Mouse (Mus musculus) gastrocnemius, postnatal 36 days (tissue): ENCODE data around the gene Matk. TPM values are rescaled to one million over a fixed set of nuclear protein-coding genes. Genes with fewer than 3 reads are reported as not detected.
"Not testable (repeated sequence)": the region's sequence is repeated elsewhere in the genome, so short reads cannot be mapped to it uniquely, and the experiment has no call there.

Source experiments
- DNase-seq, 2 experiments: peaks; one replicate each; pipeline ENCODE4 v3.0.0; 2022
- intact Hi-C: fragments of 180-260 bp; cut with DNase I; formaldehyde crosslinking; loops from one replicate; pipeline ENCODE4 v1.15.1; 2025
- long read RNA-seq, 2 experiments: library from polyadenylated mRNA; stranded (forward); transcript quantifications; one replicate each; pipeline ENCODE4 v2.0.0; 2021
- total RNA-seq, 2 experiments: library from RNA; stranded (reverse); gene quantifications; 2 replicates each; pipeline ENCODE4 v1.2.3; 2021

Matk gene
- total RNA-seq = under 1 TPM in 1 of 2 experiments, not detected in 1; 0.22 TPM
- long read RNA-seq, experiment 1 = 0 reads
- long read RNA-seq, experiment 2, partial matches to known transcripts = 0 of 2 reads
- long read RNA-seq, experiment 2, other reads (novel, unspliced or antisense) = 2 of 2 reads

- intact Hi-C loops = no loop called here
- no peak for DNase-seq
Observed at GRCm38 (mm10) chr10:81252424-81253419, at the start of gene Matk. Matk (plus strand) TSS chr10:81252935.

DNA sequence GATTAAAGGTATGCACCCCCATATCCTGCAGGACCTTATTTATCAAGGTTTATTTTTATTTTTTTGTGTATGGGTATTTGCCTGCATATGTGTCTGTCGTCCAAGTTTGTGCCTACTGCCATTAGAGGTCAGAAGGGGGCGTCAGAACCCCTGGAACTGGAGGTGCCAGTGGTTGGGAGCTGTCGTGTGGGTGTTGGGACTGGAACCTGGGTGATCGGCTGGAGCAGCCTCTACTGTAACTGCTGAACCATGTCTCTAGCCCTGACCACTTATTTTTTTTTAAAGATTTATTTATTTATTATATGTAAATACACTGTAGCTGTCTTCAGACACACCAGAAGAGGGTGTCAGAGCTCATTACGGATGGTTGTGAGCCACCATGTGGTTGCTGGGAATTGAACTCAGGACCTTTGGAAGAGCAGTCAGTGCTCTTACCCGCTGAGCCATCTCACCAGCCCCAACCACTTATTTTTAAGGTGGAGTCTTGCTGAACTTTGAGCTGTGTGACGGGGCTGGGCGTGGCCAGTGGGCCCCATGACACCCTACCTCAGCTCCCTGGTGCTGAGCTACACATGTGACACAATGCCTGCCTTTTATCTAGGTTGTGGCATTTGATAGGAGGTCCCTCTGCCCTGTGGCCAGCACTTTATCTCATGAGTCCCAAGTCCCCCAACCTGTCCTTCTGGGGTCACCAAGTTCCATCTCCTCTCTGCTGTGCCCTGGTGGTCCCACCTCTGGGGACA, 49.6 kb upstream of the Matk start:
- intact Hi-C loops = no loop called here
- DNase-seq = peak in 1 of 2 experiments; percentile 17

- DNase-seq = no peak
Observed at GRCm38 (mm10) chr10:81204137-81204536, 48.6 kb upstream of the Matk start.

DNA sequence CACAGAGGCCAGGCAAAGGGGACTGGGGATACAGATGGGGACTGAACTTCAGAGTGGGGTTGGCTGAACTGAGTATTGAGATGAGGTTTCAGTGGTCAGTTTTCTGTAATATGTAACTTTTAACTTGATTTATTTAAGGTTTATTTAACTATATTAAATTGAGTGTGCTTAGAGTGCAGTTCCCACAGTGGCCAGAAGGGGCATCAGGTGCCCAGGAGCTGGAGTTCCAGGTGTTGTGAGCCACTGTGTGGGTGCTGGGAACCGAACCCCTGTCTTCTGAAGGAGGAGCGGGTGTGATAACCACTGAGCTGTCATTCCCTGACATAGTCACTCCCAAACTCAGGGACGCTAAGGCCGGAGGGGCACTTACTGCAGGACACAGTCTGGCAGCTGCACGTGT, 42.6 kb upstream of the Matk start:
- intact Hi-C loops = no loop called here
- DNase-seq = no peak

More at GRCm38 (mm10) chr10:81204137-81204536, 48.6 kb upstream of the Matk start:
- intact Hi-C loops = no loop called here

GRCm38 (mm10) chr10:81216260-81216659, 36.5 kb upstream of the Matk start:
- intact Hi-C loops = loop anchor here (2.0 kb wide), 1 partner anchor 17 kb away; no protein-coding TSS in a partner anchor
- no peak for DNase-seq

DNA sequence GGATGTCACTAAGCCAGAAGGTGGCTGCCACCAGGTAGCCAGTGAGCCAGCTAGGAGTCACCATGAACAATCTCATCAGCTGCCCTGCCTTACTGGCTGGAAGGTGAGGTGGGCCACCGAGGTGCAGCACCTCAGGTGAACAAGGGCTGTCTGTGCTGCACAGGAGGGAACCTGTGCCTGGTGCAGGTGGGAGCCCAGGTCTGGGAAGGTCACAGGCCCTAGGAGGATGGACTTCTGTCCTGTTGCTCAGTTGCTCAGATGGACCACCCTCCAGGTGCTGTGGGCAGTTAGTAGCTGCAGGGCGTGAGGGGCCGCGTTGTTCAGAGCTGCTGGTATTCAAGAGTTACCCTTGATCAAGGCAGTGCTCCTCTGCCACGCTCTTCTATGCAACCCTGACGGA, 35.9 kb upstream of the Matk start:
- intact Hi-C loops = loop anchor here (2.0 kb wide), 1 partner anchor 18 kb away; no protein-coding TSS in a partner anchor
- DNase-seq = no peak

DNA sequence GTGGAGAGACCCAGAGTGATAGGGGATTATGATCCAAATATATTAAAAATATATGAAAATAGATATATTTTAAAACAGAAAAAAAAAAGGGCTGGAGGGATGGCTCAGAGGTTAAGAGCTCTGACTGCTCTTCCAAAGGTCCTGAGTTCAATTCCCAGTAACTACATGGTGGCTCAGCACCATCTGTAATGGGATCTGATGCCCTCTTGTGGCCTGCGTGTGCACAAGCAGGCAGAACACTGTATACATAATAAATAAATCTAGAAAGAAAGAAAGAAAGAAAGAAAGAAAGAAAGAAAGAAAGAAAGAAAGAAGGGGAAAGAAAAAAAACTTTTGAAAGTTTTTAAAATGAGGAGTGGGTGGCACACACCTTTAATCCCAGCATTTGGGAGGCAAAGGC, 35.5 kb upstream of the Matk start:
- DNase-seq = not testable (repeated sequence)
- intact Hi-C loops = loop anchor here (2.0 kb wide), 1 partner anchor 18 kb away; no protein-coding TSS in a partner anchor

GRCm38 (mm10) chr10:81217964-81218363, 34.8 kb upstream of the Matk start:
- peak in 1 of 2 experiments; percentile 55 for DNase-seq
- intact Hi-C loops = loop anchor here (2.0 kb wide), 1 partner anchor 19 kb away; no protein-coding TSS in a partner anchor

DNA sequence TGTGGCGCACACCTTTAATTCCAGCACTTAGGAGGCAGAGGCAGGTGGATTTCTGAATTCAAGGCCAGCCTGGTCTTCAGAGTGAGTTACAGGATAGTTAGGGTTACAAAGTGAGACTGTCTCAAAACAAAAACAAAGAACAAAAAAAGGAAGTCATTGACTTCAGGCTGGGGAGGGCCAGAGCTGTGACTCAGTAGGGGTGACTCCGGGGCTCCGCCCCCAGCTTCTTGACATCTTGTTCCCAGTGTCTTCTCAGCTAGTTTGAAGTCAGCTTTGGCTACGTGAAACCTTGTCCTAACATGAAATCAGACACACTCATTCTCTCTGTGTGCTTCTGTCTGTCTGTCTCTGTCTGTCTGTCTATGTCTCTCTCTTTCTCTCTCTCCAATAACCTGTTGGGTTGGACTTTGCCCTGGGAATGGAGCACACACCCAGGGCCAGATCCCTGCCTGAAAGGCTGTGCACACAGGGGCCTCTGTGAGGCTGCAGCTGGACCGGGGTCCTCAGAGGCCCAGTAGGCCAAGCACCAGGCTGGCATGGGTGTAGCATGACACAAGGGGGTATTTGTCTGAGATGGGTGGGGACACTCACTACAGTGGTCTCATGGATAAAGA, 31.2 kb upstream of the Matk start:
- no peak for DNase-seq
- intact Hi-C loops = no loop called here

DNA sequence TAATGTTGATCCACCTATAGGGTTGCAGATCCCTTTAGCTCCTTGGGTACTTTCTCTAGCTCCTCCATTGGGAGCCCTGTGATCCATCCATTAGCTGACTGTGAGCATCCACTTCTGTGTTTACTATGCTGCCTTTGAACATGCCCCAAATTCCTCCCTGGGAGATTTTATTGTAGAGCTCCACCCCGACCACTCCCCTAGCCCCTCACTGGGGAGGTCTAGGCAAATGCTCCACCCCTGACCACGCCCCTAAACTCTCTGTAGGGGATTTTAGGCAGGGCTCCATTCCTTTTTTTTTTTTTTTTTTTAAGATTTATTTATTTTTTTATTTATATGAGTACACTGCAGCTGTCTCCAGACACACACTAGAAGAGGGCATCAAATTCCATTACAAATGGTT, 29.0 kb upstream of the Matk start:
- DNase-seq, intact Hi-C loops: not testable (repeated sequence)

DNA sequence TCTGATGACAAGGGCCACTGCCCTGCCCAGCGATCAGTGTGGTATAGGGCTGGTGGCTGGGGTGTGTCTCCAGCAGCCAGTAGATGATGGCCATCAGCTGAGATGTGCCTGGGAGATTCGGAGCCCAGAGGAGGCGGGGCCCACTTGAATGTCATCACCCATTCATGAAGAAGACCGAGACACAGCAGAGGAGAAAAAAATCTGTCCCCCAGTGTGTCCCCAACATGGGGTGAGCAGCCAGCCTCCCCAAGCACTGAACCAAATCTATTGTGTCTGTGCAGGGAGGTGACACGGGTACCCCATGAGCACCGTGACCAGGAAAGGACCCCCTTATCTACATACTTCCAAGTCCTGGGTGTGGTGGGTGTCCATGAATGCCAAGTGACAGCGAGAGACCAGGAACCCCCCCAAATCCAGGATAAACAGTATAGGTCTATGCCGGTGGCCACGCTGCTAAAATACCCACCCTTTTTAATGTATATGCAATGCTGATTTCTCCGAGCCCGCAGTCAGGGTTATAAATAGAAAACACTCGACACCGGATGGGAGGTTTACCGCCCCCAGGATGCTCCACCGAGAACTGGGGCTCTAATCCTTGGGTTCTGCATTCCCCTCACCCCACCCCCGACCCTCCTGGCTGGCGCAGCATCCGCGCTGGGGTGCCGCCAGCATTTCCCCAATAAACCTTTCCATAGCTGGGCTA, 22.8 kb upstream of the Matk start:
- no peak for DNase-seq
- intact Hi-C loops = loop anchor here (2.0 kb wide), 1 partner anchor 23 kb away; no protein-coding TSS in a partner anchor

DNA sequence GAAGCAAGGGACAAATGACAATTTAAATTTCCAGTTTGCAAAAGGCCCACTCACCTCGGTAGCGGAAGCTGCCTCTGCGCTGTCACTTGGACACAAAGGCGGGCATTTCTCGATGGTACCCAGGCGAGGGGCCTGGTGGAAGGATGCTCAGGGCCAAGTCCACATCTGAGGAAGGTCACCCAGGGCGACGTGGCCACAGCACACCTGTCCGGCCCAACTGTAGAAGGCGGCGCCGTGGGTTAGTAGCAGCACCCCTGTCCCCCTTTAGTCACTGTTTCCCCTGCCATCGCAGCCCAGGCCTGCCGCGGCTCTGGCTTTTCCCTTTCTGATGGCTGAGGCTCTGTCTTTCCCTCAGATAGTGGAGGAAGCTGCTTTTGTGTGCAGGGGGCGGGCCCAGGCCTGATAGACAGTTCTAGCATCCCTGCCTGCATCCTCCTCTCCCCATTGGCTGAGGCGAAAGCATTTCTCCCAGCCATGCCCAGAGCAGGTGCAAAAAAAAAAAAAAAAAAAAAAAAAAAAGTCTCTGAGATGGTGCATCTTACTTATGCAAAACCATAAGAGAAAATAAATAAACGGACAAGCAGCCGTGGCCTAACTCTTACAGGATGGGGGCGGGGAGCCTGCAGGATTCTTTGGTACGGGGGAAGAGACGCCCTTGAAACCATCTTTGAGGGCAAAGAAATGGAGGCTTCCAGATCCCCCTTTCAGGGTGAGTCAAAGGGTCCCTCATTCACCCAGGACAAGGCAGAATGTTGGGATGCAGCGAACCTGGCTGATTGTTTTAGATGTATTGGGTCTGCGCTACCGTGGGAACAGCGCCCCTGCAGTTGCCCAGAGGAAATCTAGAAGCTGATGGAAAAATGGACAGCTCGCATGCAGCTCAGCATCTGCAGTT, 22.1 kb upstream of the Matk start, which contains the start of gene Atcay:
Gene Atcay (minus strand): TSS at position 396 of the 895 bp plus-strand sequence.
- intact Hi-C loops = loop anchor here (2.0 kb wide), 1 partner anchor 24 kb away; no protein-coding TSS in a partner anchor
- no peak for DNase-seq

GRCm38 (mm10) chr10:81231436-81231835, 21.3 kb upstream of the Matk start:
- intact Hi-C loops = loop anchor here (2.0 kb wide), 1 partner anchor 25 kb away; no protein-coding TSS in a partner anchor
- no peak for DNase-seq

DNA sequence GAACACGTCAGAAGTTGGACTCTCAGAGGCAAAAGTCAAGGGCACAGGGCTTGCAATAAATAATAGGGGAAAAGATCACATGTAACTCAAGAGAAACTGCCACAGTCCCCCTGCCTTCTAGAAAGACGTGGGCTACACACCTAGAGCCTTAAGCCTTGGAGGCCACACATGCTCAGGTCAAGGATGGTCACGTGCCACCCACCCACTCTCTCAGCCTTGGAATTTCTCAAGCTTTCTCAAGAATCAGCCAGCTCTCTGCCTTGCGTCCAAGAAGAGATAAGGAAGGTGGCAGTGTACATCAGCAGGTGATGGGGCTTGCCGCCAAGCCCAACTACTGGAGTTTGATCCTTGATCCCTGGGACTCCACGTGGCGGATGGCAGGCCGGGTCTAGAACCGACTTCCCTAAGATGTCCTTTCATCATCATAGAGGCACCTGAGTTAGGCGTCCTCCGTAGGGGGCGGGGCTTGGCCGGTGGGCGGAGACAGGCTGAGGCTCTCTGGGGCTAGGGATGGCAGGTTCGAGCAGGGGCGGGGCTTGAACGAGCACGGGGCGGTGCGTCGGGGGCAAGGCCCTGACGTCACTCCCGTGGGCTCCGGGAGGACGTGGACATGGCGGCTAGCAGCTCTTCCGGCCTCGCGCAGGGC, 20.0 kb upstream of the Matk start, which contains the start of gene Zfr2:
Gene Zfr2 (plus strand): TSS at position 576 of the 646 bp plus-strand sequence.
- DNase-seq = peak; percentile 73 to 78
- intact Hi-C loops = no loop called here

GRCm38 (mm10) chr10:81233226-81233585, 19.5 kb upstream of the Matk start:
- no peak for DNase-seq
- intact Hi-C loops = no loop called here

DNA sequence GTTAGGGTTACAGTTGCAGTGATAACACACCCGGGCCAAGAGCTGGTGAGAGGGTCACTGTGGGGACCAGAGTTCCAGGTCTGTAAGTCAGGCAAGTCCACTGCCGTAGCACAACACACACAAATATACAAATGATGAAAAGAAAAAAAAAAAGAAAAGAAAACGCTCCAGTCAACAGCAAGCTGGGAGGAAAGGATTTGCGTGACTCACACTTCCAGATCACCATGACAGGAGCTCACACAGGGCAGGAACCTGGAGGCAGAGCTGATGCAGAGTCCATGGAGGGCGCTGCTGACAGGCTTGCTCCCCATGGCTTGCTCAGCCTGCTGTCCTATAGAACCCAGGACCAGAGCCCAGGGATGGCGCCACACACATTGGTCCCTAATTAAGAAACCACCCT, 18.5 kb upstream of the Matk start:
- DNase-seq = no peak
- intact Hi-C loops = no loop called here

GRCm38 (mm10) chr10:81236471-81237268, 16.1 kb upstream of the Matk start:
- intact Hi-C loops = no loop called here
- no peak for DNase-seq
